Mouse (Mus musculus): ENCODE measurements around the gene Trim72. TPM values are rescaled to one million over a fixed set of nuclear protein-coding genes. Genes with fewer than 3 reads are reported as not detected.

The Trim72 gene
- polyA plus RNA-seq (2015; fragmentation: Nextera tagmentation; extraction: Ambion mirVana): 0.10 and 0.20 TPM in 2 replicates

GRCm38 (mm10) chr7:128003688-128004087 lies at the start of gene Trim72:
TSS of gene Trim72 (plus strand) at chr7:128003949.

GRCm38 (mm10) chr7:127967004-127967921 lies 36.5 kb upstream of the Trim72 start, which contains the start of gene Fus:
TSS of gene Fus (plus strand) at chr7:127967457.

GRCm38 (mm10) chr7:127993341-127993977 lies 10.3 kb upstream of the Trim72 start, which contains the start of gene Pycard:
TSS of gene Pycard (minus strand) at chr7:127993867.

Other genes starting within 250 kb of the Trim72 start
- gene Orai3, start 234.1 kb upstream of the Trim72 start, polyA plus RNA-seq (2015; fragmentation: Nextera tagmentation; extraction: Ambion mirVana): 22.1 and 26.0 TPM in 2 replicates
- 9.4 and 11.0 TPM in 2 replicates for gene Setd1a, start 227.3 kb upstream of the Trim72 start, polyA plus RNA-seq (2015; fragmentation: Nextera tagmentation; extraction: Ambion mirVana)
- gene Gm49388, start 218.3 kb upstream of the Trim72 start, polyA plus RNA-seq (2015; fragmentation: Nextera tagmentation; extraction: Ambion mirVana): not detected in 2 replicates
- gene Hsd3b7, start 203.3 kb upstream of the Trim72 start, polyA plus RNA-seq (2015; fragmentation: Nextera tagmentation; extraction: Ambion mirVana): 26.7 and 37.8 TPM in 2 replicates
- gene Stx4a, start 179.7 kb upstream of the Trim72 start, polyA plus RNA-seq (2015; fragmentation: Nextera tagmentation; extraction: Ambion mirVana): 47.2 and 47.9 TPM in 2 replicates
- 0.67 and 1.3 TPM in 2 replicates for gene Stx1b, start 179.4 kb upstream of the Trim72 start, polyA plus RNA-seq (2015; fragmentation: Nextera tagmentation; extraction: Ambion mirVana)
- 3.5 and 3.8 TPM in 2 replicates for gene Zfp646, start 127.7 kb upstream of the Trim72 start, polyA plus RNA-seq (2015; fragmentation: Nextera tagmentation; extraction: Ambion mirVana)
- 6.5 and 6.9 TPM in 2 replicates for gene Zfp668, start 127.1 kb upstream of the Trim72 start, polyA plus RNA-seq (2015; fragmentation: Nextera tagmentation; extraction: Ambion mirVana)
- 0.65 and 0.75 TPM in 2 replicates for gene Prss53, start 113.0 kb upstream of the Trim72 start, polyA plus RNA-seq (2015; fragmentation: Nextera tagmentation; extraction: Ambion mirVana)
- not detected in 2 replicates for gene Gm21974, start 108.5 kb upstream of the Trim72 start, polyA plus RNA-seq (2015; fragmentation: Nextera tagmentation; extraction: Ambion mirVana)
- 151 and 156 TPM in 2 replicates for gene Vkorc1, start 108.3 kb upstream of the Trim72 start, polyA plus RNA-seq (2015; fragmentation: Nextera tagmentation; extraction: Ambion mirVana)
- 103 and 107 TPM in 2 replicates for gene Bckdk, start 99.9 kb upstream of the Trim72 start, polyA plus RNA-seq (2015; fragmentation: Nextera tagmentation; extraction: Ambion mirVana)
- gene Kat8, start 91.4 kb upstream of the Trim72 start, polyA plus RNA-seq (2015; fragmentation: Nextera tagmentation; extraction: Ambion mirVana): 16.2 and 16.4 TPM in 2 replicates
- 27.0 and 30.7 TPM in 2 replicates for gene Prss8, start 73.8 kb upstream of the Trim72 start, polyA plus RNA-seq (2015; fragmentation: Nextera tagmentation; extraction: Ambion mirVana)
- gene Prss36, start 57.2 kb upstream of the Trim72 start, polyA plus RNA-seq (2015; fragmentation: Nextera tagmentation; extraction: Ambion mirVana): 7.0 and 8.1 TPM in 2 replicates
- gene Fus, start 36.5 kb upstream of the Trim72 start, polyA plus RNA-seq (2015; fragmentation: Nextera tagmentation; extraction: Ambion mirVana): 172 TPM in 2 replicates
- 74.4 and 124 TPM in 2 replicates for gene Pycard, start 10.1 kb upstream of the Trim72 start, polyA plus RNA-seq (2015; fragmentation: Nextera tagmentation; extraction: Ambion mirVana)
- 5.6 and 33.1 TPM in 2 replicates for gene Itgam, start 58.7 kb downstream of the Trim72 start, polyA plus RNA-seq (2015; fragmentation: Nextera tagmentation; extraction: Ambion mirVana)
- gene Gm49368, start 58.7 kb downstream of the Trim72 start, polyA plus RNA-seq (2015; fragmentation: Nextera tagmentation; extraction: Ambion mirVana): 0.80 TPM in 1 of 2 replicates, not detected in the other
- 0.07 and 0.29 TPM in 2 replicates for gene Itgax, start 125.6 kb downstream of the Trim72 start, polyA plus RNA-seq (2015; fragmentation: Nextera tagmentation; extraction: Ambion mirVana)
- not detected in 2 replicates for gene Itgad, start 150.4 kb downstream of the Trim72 start, polyA plus RNA-seq (2015; fragmentation: Nextera tagmentation; extraction: Ambion mirVana)
- 0.26 TPM in 1 of 2 replicates, not detected in the other for gene Cox6a2, start 202.4 kb downstream of the Trim72 start, polyA plus RNA-seq (2015; fragmentation: Nextera tagmentation; extraction: Ambion mirVana)
- 14.9 and 15.4 TPM in 2 replicates for gene Armc5, start 233.4 kb downstream of the Trim72 start, polyA plus RNA-seq (2015; fragmentation: Nextera tagmentation; extraction: Ambion mirVana)
- gene 9130023H24Rik, start 234.1 kb downstream of the Trim72 start, polyA plus RNA-seq (2015; fragmentation: Nextera tagmentation; extraction: Ambion mirVana): 4.9 and 5.1 TPM in 2 replicates
- gene Tgfb1i1, start 242.9 kb downstream of the Trim72 start, polyA plus RNA-seq (2015; fragmentation: Nextera tagmentation; extraction: Ambion mirVana): 540 and 628 TPM in 2 replicates